Mouse (Mus musculus) v-Abl transformed pro-B cells (cell line): ENCODE data around the gene Fkbp14.

Source experiments
- in situ Hi-C, 2 experiments: fragments of 400-800 bp; cut with MboI; formaldehyde crosslinking; loops; one replicate each; pipeline ENCODE4 v1.15.1; 2025; ENCODE audit not compliant: unreplicated experiment in 2 of 2

The Fkbp14 gene

DNA sequence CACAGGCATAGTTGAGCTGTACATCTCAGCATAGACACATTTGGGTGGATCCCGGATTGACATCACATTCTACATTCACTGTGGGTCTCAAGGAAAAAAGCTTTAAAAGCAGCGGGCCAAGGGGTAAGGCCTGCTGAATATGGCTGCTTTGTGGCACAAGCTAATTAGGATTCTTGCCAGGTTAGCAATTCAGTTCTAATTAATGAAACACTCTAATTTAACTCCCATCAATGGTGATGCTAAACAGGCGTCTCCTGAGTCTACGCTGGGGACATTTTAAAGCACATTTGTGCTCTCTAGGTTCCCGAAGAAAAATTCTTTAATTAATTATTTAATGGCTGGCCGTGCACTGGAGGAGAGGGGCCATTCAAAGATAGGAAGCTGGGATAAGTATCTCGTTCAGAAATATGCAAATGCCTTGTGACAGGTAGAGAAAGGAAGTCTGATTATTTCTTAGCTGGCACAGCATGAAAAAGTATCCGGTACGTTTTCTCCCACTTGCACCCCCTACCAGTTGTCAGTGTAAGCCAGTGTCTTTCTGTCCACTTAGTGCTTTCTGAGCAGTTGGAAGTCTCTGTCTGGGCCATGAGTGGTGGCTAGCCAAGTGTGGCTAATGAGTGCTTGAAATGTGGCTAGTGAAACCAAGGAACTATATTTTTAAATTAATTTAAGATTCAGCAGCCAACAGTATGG is 44.2 kb downstream of the Fkbp14 start:
- in situ Hi-C loops, result no loop called here

GRCm38 (mm10) chr6:54550801-54551323 is 46.2 kb downstream of the Fkbp14 start:
- in situ Hi-C loops, result no loop called here

GRCm38 (mm10) chr6:54549311-54549710 is 47.8 kb downstream of the Fkbp14 start:
- in situ Hi-C loops, result no loop called here

DNA sequence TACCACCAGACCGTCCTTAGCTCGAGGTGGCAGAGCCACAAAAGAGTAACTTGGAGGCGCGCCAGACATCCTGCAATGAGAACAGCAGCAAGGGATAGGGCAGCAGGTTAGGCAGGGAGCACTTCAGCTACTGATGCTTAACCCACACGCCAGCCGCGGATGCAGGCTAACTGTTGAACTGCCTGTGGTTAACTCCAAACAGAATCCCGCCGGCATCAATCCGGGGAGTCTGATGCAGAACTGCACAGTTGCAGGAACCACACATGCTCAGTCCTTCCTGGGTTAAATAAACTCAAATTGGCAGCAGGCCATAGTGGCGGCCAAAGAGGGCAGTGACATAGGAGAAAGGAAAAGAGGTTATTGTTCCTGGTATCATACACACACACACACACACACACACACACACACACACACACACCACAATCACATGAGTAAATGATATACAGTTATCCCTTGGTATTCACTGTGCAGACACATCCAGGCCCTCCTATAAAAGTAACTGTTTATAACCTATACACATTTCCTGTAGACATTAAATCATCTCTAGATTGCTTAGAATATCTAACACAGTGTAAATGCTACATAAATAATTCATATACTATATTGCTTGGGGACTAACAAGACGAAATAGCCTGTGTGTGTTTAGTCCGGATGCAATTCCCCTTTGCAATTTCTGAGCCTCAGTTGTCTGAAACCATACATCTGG is 48.6 kb downstream of the Fkbp14 start:
- in situ Hi-C loops, result no loop called here

GRCm38 (mm10) chr6:54543646-54544045 is 53.5 kb downstream of the Fkbp14 start:
- in situ Hi-C loops, result no loop called here

DNA sequence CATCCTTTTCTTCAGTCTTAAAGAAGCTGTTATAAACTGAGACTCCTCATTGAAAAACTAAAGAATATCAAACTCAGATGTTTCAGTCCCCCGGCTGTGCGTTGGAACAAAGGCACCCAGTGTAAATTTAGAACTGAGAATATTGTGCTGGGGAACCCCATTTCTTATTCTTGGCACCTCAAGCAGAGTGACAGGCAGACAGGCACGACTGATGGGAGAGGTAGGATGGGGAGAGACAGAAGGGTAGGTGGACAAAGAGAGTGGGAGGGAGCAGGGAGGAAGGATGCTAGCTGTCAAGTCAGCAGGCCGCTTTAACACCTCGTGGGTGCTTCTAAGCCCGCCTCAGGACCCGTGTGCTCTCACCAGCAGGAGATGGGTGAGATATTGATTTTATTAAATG is 54.3 kb downstream of the Fkbp14 start:
- in situ Hi-C loops, result no loop called here

- in situ Hi-C loops, result no loop called here
These were observed 56.7 kb downstream of the Fkbp14 start for GRCm38 (mm10) chr6:54540252-54540887.

GRCm38 (mm10) chr6:54539396-54539795 is 57.7 kb downstream of the Fkbp14 start:
- in situ Hi-C loops, result no loop called here

DNA sequence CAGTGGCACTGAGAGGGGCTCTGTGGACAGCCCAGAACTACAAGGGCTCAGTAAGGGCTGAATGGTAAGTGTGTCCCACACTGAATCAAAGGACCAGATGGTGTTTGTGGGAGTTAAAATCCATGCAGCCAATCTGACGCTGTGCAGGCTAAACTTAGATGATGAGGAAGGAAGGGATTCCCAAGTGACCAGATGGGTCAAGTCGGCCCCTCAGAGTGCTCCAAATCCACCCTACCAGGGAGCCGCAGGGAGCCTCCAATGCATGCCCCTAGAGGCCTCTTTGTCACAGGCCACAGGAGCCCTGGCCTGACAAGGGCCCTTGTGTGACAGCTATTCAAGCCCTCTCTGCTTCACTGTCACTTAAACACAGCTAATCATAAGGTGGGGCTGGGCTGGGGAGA is 58.3 kb downstream of the Fkbp14 start:
- in situ Hi-C loops, result no loop called here

DNA sequence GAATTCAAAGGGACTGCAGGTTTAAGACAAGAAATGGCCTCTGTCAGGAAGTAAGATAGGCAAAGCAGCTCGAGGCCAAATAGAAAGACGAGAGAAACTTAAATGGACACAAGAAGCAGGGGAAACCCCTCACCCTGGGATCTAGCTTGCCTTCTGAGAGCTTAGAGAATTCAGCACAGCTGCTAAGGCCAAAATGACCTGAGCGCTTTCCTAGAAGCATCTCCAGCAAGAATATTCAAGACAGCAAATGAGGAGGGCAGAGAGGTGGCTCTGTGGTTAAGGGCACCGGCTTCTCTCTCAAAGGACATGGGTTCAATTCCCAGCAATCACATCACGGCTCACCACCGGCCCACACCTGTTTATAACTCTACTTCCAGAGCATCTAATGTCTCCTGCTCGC is 60.1 kb downstream of the Fkbp14 start:
- in situ Hi-C loops, result no loop called here

GRCm38 (mm10) chr6:54535485-54535884 is 61.6 kb downstream of the Fkbp14 start:
- in situ Hi-C loops, result no loop called here

DNA sequence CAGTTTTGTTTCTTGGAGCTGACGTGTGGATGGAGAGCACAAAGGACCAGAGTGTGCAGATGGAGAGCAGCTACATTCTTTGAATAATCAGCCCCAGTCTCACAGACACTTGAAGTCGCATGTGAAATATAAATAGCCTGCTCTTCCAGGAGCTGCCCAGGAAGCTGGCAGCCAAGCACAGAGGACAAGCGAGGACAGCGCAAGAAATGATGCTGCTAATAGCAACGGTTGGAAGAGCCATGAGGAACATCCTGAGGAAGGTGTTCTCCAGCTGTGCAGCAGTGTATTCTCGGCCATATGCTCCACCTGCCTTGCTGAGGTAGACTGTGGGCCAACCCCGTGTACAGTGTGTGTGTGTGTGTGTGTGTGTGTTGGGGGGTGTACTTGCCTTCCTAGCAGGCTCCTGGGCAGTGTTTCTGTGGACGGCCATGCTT is 66.0 kb downstream of the Fkbp14 start:
- in situ Hi-C loops, result no loop called here

DNA sequence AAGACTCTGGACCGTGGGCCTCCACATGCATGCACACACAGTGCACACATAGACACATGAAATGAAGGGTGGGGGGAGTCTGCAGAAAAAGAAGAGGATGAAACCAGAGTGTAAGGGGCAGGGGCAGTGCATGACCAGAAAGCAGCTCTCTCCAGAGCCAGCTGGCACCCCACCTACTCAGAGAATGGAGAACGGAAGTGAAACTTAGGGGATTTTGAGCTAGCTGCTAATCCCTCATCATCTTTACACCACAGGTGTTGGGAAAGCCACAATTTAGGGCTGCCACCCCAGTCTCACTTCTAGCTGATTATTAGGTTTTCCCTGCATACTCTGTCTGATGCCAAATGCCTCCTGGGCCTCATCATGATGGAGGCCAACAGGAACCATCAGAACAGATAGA is 66.9 kb downstream of the Fkbp14 start:
- in situ Hi-C loops, result no loop called here

GRCm38 (mm10) chr6:54528666-54529065 is 68.4 kb downstream of the Fkbp14 start:
- in situ Hi-C loops, result no loop called here
